Mouse (Mus musculus): ENCODE measurements around the gene H2al1f. TPM values are rescaled to one million over a fixed set of nuclear protein-coding genes. Genes with fewer than 3 reads are reported as not detected.
"Not testable (repeated sequence)": the region's sequence is repeated elsewhere in the genome, so short reads cannot be mapped to it uniquely, and the experiment has no call there.

H2al1f gene
- polyA plus RNA-seq (2014; fragmentation: Nextera tagmentation; extraction: Ambion mirVana) = not detected in 2 replicates

DNA sequence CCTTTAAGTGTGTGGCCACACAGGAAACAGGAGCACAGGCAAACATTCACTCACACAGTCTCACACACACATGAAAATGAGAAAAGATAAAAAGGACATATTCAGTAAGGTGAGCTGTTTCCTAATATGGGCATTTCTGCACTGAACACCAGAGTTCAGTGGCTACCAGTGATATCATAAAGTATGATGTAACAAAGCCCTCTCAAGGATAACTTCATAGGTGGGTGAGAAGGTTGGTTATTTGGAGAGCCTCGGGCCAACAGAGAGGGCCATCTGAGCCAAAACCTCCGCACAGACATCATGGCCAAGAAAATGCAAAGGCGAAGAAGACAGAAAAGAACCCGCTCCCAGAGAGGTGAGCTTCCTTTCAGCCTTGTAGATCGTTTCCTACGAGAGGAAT, at the start of gene H2al1f:
Gene H2al1f, plus strand, starts transcription at position 301 of the 400 bp plus-strand sequence.
- not testable (repeated sequence) for H3K27ac ChIP-seq (ENCODE audit: low read length); H3K9me3 ChIP-seq (ENCODE audit: control insufficient read depth, low read depth, low read length); H3K4me1 ChIP-seq (ENCODE audit: control insufficient read depth, insufficient read depth, low read length); H3K4me3 ChIP-seq (ENCODE audit: low read depth, low read length); ATAC-seq (ENCODE audit: insufficient number of reproducible peaks, insufficient read depth, low FRiP score, low read depth); H3K9ac ChIP-seq (replicated peaks; ENCODE audit: low read depth, low read length); H3K4me2 ChIP-seq (replicated peaks; ENCODE audit: low read depth, low read length); H3K36me3 ChIP-seq (ENCODE audit: control insufficient read depth, insufficient read depth, low read length); H3K27me3 ChIP-seq (ENCODE audit: control insufficient read depth, insufficient read depth, low read length)
- WGBS = no CpG with 5 or more reads among the region's 6 CpGs

DNA sequence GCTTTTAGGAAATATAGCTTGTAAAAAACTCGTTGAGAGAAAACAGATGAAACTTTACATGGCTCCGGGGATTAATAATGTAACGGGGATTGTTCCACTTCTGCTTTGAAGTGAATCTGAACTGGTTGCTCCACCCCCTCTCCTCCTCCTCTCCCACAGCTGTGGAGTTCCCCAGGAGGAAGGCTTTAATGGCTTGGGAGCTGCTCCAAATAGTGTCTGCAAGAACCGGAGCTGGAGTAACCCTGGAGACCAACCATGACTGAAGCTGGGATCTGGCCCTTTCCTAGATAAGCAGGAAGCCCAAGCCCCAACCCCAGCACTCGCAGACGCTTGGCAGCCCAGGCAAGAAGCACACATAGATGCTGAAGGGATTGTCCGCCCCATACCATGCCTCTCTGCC, 47.2 kb upstream of the H2al1f start:
- ATAC-seq (ENCODE audit: insufficient number of reproducible peaks, insufficient read depth, low FRiP score, low read depth) = peak; percentile 63; the same call in 1 of the 2 replicates
- Histone ChIP-seq H3K9me3 (ENCODE audit: control insufficient read depth, low read depth, low read length) (no peaks in the 10 kb centered on the region), H3K9ac (replicated peaks; ENCODE audit: low read depth, low read length) (no peak overlapping the region), H3K36me3 (ENCODE audit: control insufficient read depth, insufficient read depth, low read length) (no peaks in the 10 kb centered on the region), H3K4me1 (ENCODE audit: control insufficient read depth, insufficient read depth, low read length) (no peaks in the 10 kb centered on the region), H3K27me3 (ENCODE audit: control insufficient read depth, insufficient read depth, low read length) (no peaks in the 10 kb centered on the region), H3K27ac (ENCODE audit: low read length) (no peak overlapping the region), H3K4me3 (ENCODE audit: low read depth, low read length) (no peak overlapping the region), H3K4me2 (replicated peaks; ENCODE audit: low read depth, low read length) (no peak overlapping the region)
- 50% methylated on average over 7 of the region's 7 CpGs for WGBS

DNA sequence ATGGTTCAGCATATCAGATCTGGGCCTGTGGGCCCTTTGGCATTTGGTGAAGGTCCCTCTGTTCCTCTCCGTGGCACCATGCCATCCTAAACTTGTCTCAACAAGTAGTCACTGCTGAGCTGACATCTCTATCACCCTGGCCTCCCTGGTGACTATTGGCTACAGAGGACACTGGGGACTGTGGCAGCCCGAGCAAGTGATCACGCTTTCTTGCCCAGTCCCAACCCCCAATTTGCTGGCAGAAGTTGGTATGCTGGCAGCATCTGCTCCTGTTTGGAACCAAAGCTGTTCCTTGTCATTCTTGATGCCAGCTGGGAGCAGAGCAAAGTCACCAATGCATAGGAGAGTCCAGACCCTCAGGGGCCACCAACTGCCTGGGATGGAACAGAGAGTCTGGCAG, 45.9 kb upstream of the H2al1f start:
- Histone ChIP-seq H3K9ac (replicated peaks; ENCODE audit: low read depth, low read length) (no peak overlapping the region), H3K4me3 (ENCODE audit: low read depth, low read length) (no peak overlapping the region), H3K4me1 (ENCODE audit: control insufficient read depth, insufficient read depth, low read length) (no peaks in the 10 kb centered on the region), H3K27me3 (ENCODE audit: control insufficient read depth, insufficient read depth, low read length) (no peaks in the 10 kb centered on the region), H3K4me2 (replicated peaks; ENCODE audit: low read depth, low read length) (no peak overlapping the region), H3K9me3 (ENCODE audit: control insufficient read depth, low read depth, low read length) (no peaks in the 10 kb centered on the region), H3K27ac (ENCODE audit: low read length) (no peak overlapping the region), H3K36me3 (ENCODE audit: control insufficient read depth, insufficient read depth, low read length) (no peaks in the 10 kb centered on the region)
- WGBS = 85% methylated on average over 3 of the region's 3 CpGs
- ATAC-seq (ENCODE audit: insufficient number of reproducible peaks, insufficient read depth, low FRiP score, low read depth) = no peak

DNA sequence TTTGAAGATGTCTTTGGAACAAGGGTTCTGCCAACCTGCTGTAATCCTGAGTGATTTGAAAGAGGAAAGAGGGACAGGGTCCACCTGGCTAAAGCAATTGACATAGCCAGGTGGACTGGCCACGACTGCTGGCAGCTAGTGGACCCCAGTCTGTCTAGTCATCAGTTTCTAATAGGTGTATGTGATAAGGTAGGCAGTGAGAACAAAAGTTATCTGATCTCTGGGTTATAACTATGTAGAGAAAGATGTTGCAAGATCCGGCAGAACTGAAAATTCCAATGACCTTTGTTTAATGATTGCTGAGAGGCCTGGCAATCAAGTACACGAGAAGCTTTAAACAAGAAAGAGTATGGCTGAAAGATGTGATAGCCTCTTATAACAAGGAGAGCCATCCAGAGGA, 41.8 kb upstream of the H2al1f start:
- Histone ChIP-seq H3K27ac (ENCODE audit: low read length) (no peak overlapping the region), H3K4me3 (ENCODE audit: low read depth, low read length) (no peak overlapping the region), H3K27me3 (ENCODE audit: control insufficient read depth, insufficient read depth, low read length) (no peaks in the 10 kb centered on the region), H3K4me1 (ENCODE audit: control insufficient read depth, insufficient read depth, low read length) (no peaks in the 10 kb centered on the region), H3K36me3 (ENCODE audit: control insufficient read depth, insufficient read depth, low read length) (no peaks in the 10 kb centered on the region), H3K4me2 (replicated peaks; ENCODE audit: low read depth, low read length) (no peak overlapping the region), H3K9ac (replicated peaks; ENCODE audit: low read depth, low read length) (no peak overlapping the region), H3K9me3 (ENCODE audit: control insufficient read depth, low read depth, low read length) (no peaks in the 10 kb centered on the region)
- WGBS = 70% methylated on average over 3 of the region's 3 CpGs
- no peak for ATAC-seq (ENCODE audit: insufficient number of reproducible peaks, insufficient read depth, low FRiP score, low read depth)

DNA sequence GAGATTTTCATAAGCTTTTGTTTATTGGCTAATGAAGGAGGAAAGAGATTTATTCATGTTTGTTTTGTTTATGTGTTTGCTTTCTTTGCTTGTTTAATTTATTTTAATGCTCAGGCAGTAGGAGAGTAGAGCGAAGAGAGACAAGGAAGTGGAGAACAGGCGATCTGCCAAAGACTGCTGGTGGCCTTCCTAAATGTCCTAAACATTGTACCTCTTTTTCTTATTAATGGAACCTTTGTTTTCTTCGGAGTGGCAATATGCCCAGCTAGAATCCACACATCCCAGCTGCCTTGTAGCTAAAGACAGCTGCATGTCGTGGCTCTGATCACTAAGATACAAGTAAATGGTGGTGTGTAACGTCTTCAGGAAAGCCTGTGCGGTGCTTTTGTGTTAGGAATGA, 37.9 kb upstream of the H2al1f start:
- no peak overlapping the region for H3K4me2 ChIP-seq (replicated peaks; ENCODE audit: low read depth, low read length)
- H3K4me3 ChIP-seq (ENCODE audit: low read depth, low read length) = no peak overlapping the region
- no peak overlapping the region for H3K27ac ChIP-seq (ENCODE audit: low read length)
- ATAC-seq (ENCODE audit: insufficient number of reproducible peaks, insufficient read depth, low FRiP score, low read depth) = no peak
- no peaks in the 10 kb centered on the region for H3K9me3 ChIP-seq (ENCODE audit: control insufficient read depth, low read depth, low read length)
- H3K36me3 ChIP-seq (ENCODE audit: control insufficient read depth, insufficient read depth, low read length) = no peaks in the 10 kb centered on the region
- H3K4me1 ChIP-seq (ENCODE audit: control insufficient read depth, insufficient read depth, low read length) = no peaks in the 10 kb centered on the region
- H3K27me3 ChIP-seq (ENCODE audit: control insufficient read depth, insufficient read depth, low read length) = no peaks in the 10 kb centered on the region
- WGBS = 71% methylated on average over 6 of the region's 6 CpGs
- H3K9ac ChIP-seq (replicated peaks; ENCODE audit: low read depth, low read length) = no peak overlapping the region

DNA sequence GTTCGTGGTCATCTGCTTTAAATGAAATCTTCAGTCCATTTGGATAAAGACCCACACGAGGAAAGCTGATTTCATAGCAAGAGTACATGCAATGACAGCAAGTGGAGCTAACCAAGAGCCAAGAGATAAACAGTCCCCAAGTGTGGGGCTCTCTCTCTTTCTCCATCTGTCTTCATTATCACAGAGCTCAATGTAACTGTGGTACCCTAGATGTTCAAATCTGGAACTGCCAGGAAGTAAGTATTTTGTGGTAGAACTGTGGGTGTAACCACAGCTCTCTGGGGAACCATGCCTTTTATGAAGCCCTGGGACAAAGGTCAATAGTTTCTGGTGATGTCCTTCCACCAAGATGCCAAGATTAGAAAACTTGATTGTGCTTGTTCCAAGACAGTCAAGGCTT, 34.2 kb upstream of the H2al1f start:
- ATAC-seq (ENCODE audit: insufficient number of reproducible peaks, insufficient read depth, low FRiP score, low read depth) = no peak
- no peaks in the 10 kb centered on the region for H3K27me3 ChIP-seq (ENCODE audit: control insufficient read depth, insufficient read depth, low read length)
- no peak overlapping the region for H3K9ac ChIP-seq (replicated peaks; ENCODE audit: low read depth, low read length)
- no peaks in the 10 kb centered on the region for H3K4me1 ChIP-seq (ENCODE audit: control insufficient read depth, insufficient read depth, low read length)
- H3K36me3 ChIP-seq (ENCODE audit: control insufficient read depth, insufficient read depth, low read length) = no peaks in the 10 kb centered on the region
- H3K4me3 ChIP-seq (ENCODE audit: low read depth, low read length) = no peak overlapping the region
- 73% methylated on average over 2 of the region's 2 CpGs for WGBS
- no peak overlapping the region for H3K4me2 ChIP-seq (replicated peaks; ENCODE audit: low read depth, low read length)
- H3K9me3 ChIP-seq (ENCODE audit: control insufficient read depth, low read depth, low read length) = no peaks in the 10 kb centered on the region; the same call in 1 of the 2 replicates
- no peak overlapping the region for H3K27ac ChIP-seq (ENCODE audit: low read length)

DNA sequence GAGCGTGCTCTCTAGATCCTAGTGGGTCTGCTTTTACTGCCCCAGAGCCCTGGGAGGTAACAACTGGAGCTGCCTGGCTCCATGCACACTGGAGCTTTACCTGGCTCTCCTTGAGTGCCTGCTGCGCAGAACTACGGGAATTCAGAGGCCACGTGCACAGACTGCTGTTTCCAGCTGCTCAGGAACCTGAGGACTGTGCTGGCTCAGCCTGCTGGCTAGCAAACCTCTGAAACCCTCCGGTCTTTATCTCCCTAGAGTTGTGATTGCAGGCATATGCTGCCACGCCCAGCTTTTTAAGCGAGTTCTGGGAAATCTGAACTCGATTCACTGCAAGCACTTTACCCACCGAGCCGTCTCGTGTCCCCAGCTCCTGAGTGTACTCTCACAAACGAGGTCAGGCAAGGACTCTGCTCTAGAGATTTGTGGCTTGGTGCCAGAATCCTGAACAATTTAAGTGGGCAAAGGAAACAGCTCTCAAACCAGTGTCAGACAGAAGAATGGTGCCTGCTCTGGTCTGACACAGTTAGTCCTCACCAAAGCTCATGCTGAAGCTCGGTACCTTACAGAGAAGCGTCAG, 26.6 kb upstream of the H2al1f start:
- Histone ChIP-seq H3K4me2 (replicated peaks; ENCODE audit: low read depth, low read length) (no peak overlapping the region), H3K9ac (replicated peaks; ENCODE audit: low read depth, low read length) (no peak overlapping the region), H3K9me3 (ENCODE audit: control insufficient read depth, low read depth, low read length) (no peaks in the 10 kb centered on the region), H3K27ac (ENCODE audit: low read length) (no peak overlapping the region), H3K4me3 (ENCODE audit: low read depth, low read length) (no peak overlapping the region), H3K36me3 (ENCODE audit: control insufficient read depth, insufficient read depth, low read length) (no peaks in the 10 kb centered on the region), H3K27me3 (ENCODE audit: control insufficient read depth, insufficient read depth, low read length) (no peaks in the 10 kb centered on the region), H3K4me1 (ENCODE audit: control insufficient read depth, insufficient read depth, low read length) (no peaks in the 10 kb centered on the region)
- no peak for ATAC-seq (ENCODE audit: insufficient number of reproducible peaks, insufficient read depth, low FRiP score, low read depth)
- 61% methylated on average over 14 of the region's 14 CpGs for WGBS

DNA sequence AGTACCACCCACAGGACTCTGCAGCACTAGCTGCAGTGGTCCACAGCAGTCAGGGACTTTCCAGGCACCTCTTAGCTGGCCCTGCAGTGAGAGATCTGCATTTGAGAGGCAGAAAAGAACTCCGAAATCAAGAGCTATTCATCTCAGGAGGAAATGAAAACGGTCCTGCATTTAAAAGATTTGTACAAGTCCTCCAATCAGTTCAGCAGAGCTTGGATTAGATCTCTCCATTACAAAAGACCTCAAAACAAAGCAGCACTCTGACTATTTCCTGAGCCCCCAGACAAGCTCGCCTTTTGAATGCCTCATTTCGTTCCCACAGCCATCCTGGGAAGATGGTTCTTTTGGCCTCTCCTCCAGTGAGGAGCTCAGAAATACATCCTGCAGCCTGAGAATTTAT, 25.7 kb upstream of the H2al1f start:
- H3K27me3 ChIP-seq (ENCODE audit: control insufficient read depth, insufficient read depth, low read length) = no peaks in the 10 kb centered on the region
- WGBS = 70% methylated on average over 4 of the region's 4 CpGs

DNA sequence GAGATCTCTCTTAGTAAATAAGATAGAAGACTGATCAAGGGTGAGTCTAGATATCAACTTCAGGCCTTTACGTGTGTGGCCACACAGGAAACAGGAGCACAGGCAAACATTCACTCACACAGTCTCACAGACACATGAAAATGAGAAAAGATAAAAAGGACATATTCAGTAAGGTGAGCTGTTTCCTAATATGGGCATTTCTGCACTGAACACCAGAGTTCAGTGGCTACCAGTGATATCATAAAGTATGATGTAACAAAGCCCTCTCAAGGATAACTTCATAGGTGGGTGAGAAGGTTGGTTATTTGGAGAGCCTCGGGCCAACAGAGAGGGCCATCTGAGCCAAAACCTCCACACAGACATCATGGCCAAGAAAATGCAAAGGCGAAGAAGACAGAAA, 16.0 kb upstream of the H2al1f start, which contains the start of gene H2al1a:
Gene H2al1a, plus strand, starts transcription at position 301 of the 400 bp plus-strand sequence.
- not testable (repeated sequence) for H3K4me2 ChIP-seq (replicated peaks; ENCODE audit: low read depth, low read length); H3K9me3 ChIP-seq (ENCODE audit: control insufficient read depth, low read depth, low read length); H3K4me3 ChIP-seq (ENCODE audit: low read depth, low read length); H3K36me3 ChIP-seq (ENCODE audit: control insufficient read depth, insufficient read depth, low read length); H3K27ac ChIP-seq (ENCODE audit: low read length); ATAC-seq (ENCODE audit: insufficient number of reproducible peaks, insufficient read depth, low FRiP score, low read depth); H3K4me1 ChIP-seq (ENCODE audit: control insufficient read depth, insufficient read depth, low read length); H3K9ac ChIP-seq (replicated peaks; ENCODE audit: low read depth, low read length); H3K27me3 ChIP-seq (ENCODE audit: control insufficient read depth, insufficient read depth, low read length)
- no CpG with 5 or more reads among the region's 3 CpGs for WGBS

More for the DNA sequence above, 25.7 kb upstream of the H2al1f start:
- no peaks in the 10 kb centered on the region for H3K36me3 ChIP-seq (ENCODE audit: control insufficient read depth, insufficient read depth, low read length)
- H3K9ac ChIP-seq (replicated peaks; ENCODE audit: low read depth, low read length) = no peak overlapping the region
- H3K4me2 ChIP-seq (replicated peaks; ENCODE audit: low read depth, low read length) = no peak overlapping the region
- no peak overlapping the region for H3K27ac ChIP-seq (ENCODE audit: low read length)
- no peaks in the 10 kb centered on the region for H3K9me3 ChIP-seq (ENCODE audit: control insufficient read depth, low read depth, low read length)
- no peaks in the 10 kb centered on the region for H3K4me1 ChIP-seq (ENCODE audit: control insufficient read depth, insufficient read depth, low read length)
- no peak overlapping the region for H3K4me3 ChIP-seq (ENCODE audit: low read depth, low read length)
- no peak for ATAC-seq (ENCODE audit: insufficient number of reproducible peaks, insufficient read depth, low FRiP score, low read depth)
